Mouse (Mus musculus) MEL (cell line): ENCODE data around the gene Tmem198. TPM values are rescaled to one million over a fixed set of nuclear protein-coding genes. Genes with fewer than 3 reads are reported as not detected.

ENCODE experiments used
- DNase-seq: peaks from one replicate; pipeline ENCODE4 v3.0.0; 2011; ENCODE audit warnings: low read depth, low spot score
- H3K27ac ChIP-seq: 2 replicates; pipeline ENCODE4 v1.5.1; 2012; ENCODE audit warnings: low read depth, mild to moderate bottlenecking, control low read depth, low read length, moderate library complexity; ENCODE audit not compliant: control insufficient read depth
- H3K27me3 ChIP-seq, 2 experiments: fragments of 150-350 bp in 1 of 2; sonication (generic) in 1 of 2; 2 replicates each; pipeline ENCODE4 v1.6.1; 2012; ENCODE audit warnings: low read length in 2 of 2, mild to moderate bottlenecking in 2 of 2, improper control_type of control experiment in 1 of 2, moderate library complexity in 1 of 2; ENCODE audit not compliant: insufficient read depth in 2 of 2, control insufficient read depth in 1 of 2
- H3K36me3 ChIP-seq, 2 experiments: 2 replicates each; pipeline ENCODE4 v1.6.1; 2012 to 2014; ENCODE audit warnings: low read length in 2 of 2, improper control_type of control experiment in 1 of 2, inconsistent platforms in 1 of 2, mild to moderate bottlenecking in 1 of 2; ENCODE audit not compliant: insufficient read depth in 2 of 2, control insufficient read depth in 1 of 2
- H3K4me1 ChIP-seq, 2 experiments: fragments of 150-350 bp in 1 of 2; sonication (generic) in 1 of 2; 2 replicates each; pipeline ENCODE4 v1.6.1; 2012; ENCODE audit warnings: low read length in 2 of 2, improper control_type of control experiment in 1 of 2, mild to moderate bottlenecking in 1 of 2; ENCODE audit not compliant: insufficient read depth in 2 of 2, control insufficient read depth in 1 of 2
- H3K4me3 ChIP-seq, 2 experiments: fragments of 150-350 bp in 1 of 2; sonication (generic) in 1 of 2; 2 replicates each; pipeline ENCODE4 v1.5.1; 2012; ENCODE audit warnings: low read depth in 2 of 2, low read length in 2 of 2, mild to moderate bottlenecking in 2 of 2, moderate library complexity in 2 of 2, control low read depth in 1 of 2, improper control_type of control experiment in 1 of 2; ENCODE audit not compliant: control insufficient read depth in 1 of 2, insufficient read depth in 1 of 2
- H3K79me2 ChIP-seq: 2 replicates; pipeline ENCODE4 v1.6.1; 2012; ENCODE audit warnings: mild to moderate bottlenecking, low read length, moderate library complexity; ENCODE audit not compliant: control insufficient read depth, poor library complexity, insufficient read depth
- H3K9ac ChIP-seq: 2 replicates; pipeline ENCODE4 v1.6.1; 2012; ENCODE audit warnings: low read depth, mild to moderate bottlenecking, control low read depth, low read length, moderate library complexity; ENCODE audit not compliant: control insufficient read depth, poor library complexity, severe bottlenecking
- H3K9me3 ChIP-seq: fragments of 150-350 bp; sonication (generic); replicated peaks from 2 replicates; pipeline ENCODE4 v1.6.1; 2012; ENCODE audit warnings: mild to moderate bottlenecking, low read length, improper control_type of control experiment, moderate library complexity; ENCODE audit not compliant: insufficient read depth
- BHLHE40 ChIP-seq: IDR thresholded peaks from 2 replicates; pipeline ENCODE4 v1.6.1; 2012; ENCODE audit warnings: low read depth, mild to moderate bottlenecking, inconsistent platforms, low read length, improper control_type of control experiment, borderline replicate concordance
- CHD1 ChIP-seq: IDR thresholded peaks from 2 replicates; pipeline ENCODE4 v1.6.1; 2012; ENCODE audit warnings: low read depth, mild to moderate bottlenecking, inconsistent platforms, low read length, improper control_type of control experiment
- CHD2 ChIP-seq: IDR thresholded peaks from 2 replicates; pipeline ENCODE4 v1.6.1; 2011; ENCODE audit warnings: low read length, improper control_type of control experiment
- ETS1 ChIP-seq: IDR thresholded peaks from 2 replicates; pipeline ENCODE4 v1.6.1; 2012; ENCODE audit warnings: low read depth, mild to moderate bottlenecking, inconsistent platforms, low read length, improper control_type of control experiment, moderate library complexity
- GATA1 ChIP-seq: IDR thresholded peaks from 2 replicates; pipeline ENCODE4 v1.6.1; 2011; ENCODE audit warnings: low read depth, low read length, improper control_type of control experiment
- KAT2A ChIP-seq: conservative IDR thresholded peaks from 2 replicates; pipeline ENCODE4 v1.6.1; 2012; ENCODE audit warnings: low read depth, low read length, improper control_type of control experiment, inconsistent platforms
- MAFK ChIP-seq: IDR thresholded peaks from 2 replicates; pipeline ENCODE4 v1.6.1; 2011; ENCODE audit warnings: low read depth, mild to moderate bottlenecking, low read length, improper control_type of control experiment, borderline replicate concordance
- MAX ChIP-seq: IDR thresholded peaks from 2 replicates; pipeline ENCODE4 v1.6.1; 2011; ENCODE audit warnings: low read length, improper control_type of control experiment
- MEF2A ChIP-seq: IDR thresholded peaks from 2 replicates; pipeline ENCODE4 v1.6.1; 2014; ENCODE audit warnings: low read depth, mild to moderate bottlenecking, inconsistent platforms, low read length, improper control_type of control experiment; ENCODE audit not compliant: poor library complexity, insufficient replicate concordance, severe bottlenecking; ENCODE audit errors: extremely low read depth
- MXI1 ChIP-seq: IDR thresholded peaks from 2 replicates; pipeline ENCODE4 v1.6.1; 2011; ENCODE audit warnings: mild to moderate bottlenecking, low read depth, low read length, improper control_type of control experiment
- MYB ChIP-seq: IDR thresholded peaks from 2 replicates; pipeline ENCODE4 v1.6.1; 2011; ENCODE audit warnings: mild to moderate bottlenecking, low read depth, low read length, improper control_type of control experiment
- NELFE ChIP-seq: IDR thresholded peaks from 2 replicates; pipeline ENCODE4 v1.6.1; 2011; ENCODE audit warnings: low read depth, low read length, improper control_type of control experiment
- NRF1 ChIP-seq: IDR thresholded peaks from 2 replicates; pipeline ENCODE4 v1.6.1; 2014; ENCODE audit warnings: low read depth, mild to moderate bottlenecking, inconsistent platforms, low read length, improper control_type of control experiment, moderate library complexity; ENCODE audit not compliant: poor library complexity, insufficient read depth, severe bottlenecking
- POLR2A ChIP-seq, 2 experiments: IDR thresholded peaks; 2 replicates each; pipeline ENCODE4 v1.6.1; 2011 to 2012; ENCODE audit warnings: low read length in 2 of 2, mild to moderate bottlenecking in 2 of 2, control low read depth in 1 of 2, improper control_type of control experiment in 1 of 2, low read depth in 1 of 2, moderate library complexity in 1 of 2; ENCODE audit not compliant: control insufficient read depth in 1 of 2, insufficient read depth in 1 of 2, poor library complexity in 1 of 2
- POLR2AphosphoS2 ChIP-seq: IDR thresholded peaks from 2 replicates; pipeline ENCODE4 v1.6.1; 2011; ENCODE audit warnings: low read length, improper control_type of control experiment
- POLR2AphosphoS5 ChIP-seq: IDR thresholded peaks from 2 replicates; pipeline ENCODE4 v1.6.1; 2012; ENCODE audit warnings: low read depth, borderline replicate concordance, mild to moderate bottlenecking, inconsistent platforms, low read length, moderate library complexity, mixed read lengths
- RAD21 ChIP-seq: IDR thresholded peaks from 2 replicates; pipeline ENCODE4 v1.6.1; 2011; ENCODE audit warnings: mild to moderate bottlenecking, low read depth, low read length, improper control_type of control experiment
- RCOR1 ChIP-seq: IDR thresholded peaks from 2 replicates; pipeline ENCODE4 v1.6.1; 2012; ENCODE audit warnings: low read depth, mild to moderate bottlenecking, inconsistent platforms, low read length, improper control_type of control experiment
- SMC3 ChIP-seq: IDR thresholded peaks from 2 replicates; pipeline ENCODE4 v1.6.1; 2011; ENCODE audit warnings: low read depth, low read length, improper control_type of control experiment
- TAL1 ChIP-seq: IDR thresholded peaks from 2 replicates; pipeline ENCODE4 v1.6.1; 2012; ENCODE audit warnings: mild to moderate bottlenecking, inconsistent platforms, low read length, moderate library complexity, mixed read lengths
- TBP ChIP-seq: IDR thresholded peaks from 2 replicates; pipeline ENCODE4 v1.8.0; 2011; ENCODE audit warnings: low read depth, low read length, improper control_type of control experiment
- UBTF ChIP-seq: IDR thresholded peaks from 2 replicates; pipeline ENCODE4 v1.6.1; 2012; ENCODE audit warnings: low read depth, mild to moderate bottlenecking, inconsistent platforms, low read length, improper control_type of control experiment, moderate library complexity, borderline replicate concordance; ENCODE audit not compliant: insufficient read depth
- USF2 ChIP-seq, 2 experiments: IDR thresholded peaks; 2 replicates each; pipeline ENCODE4 v1.6.1; 2011 to 2012; ENCODE audit warnings: improper control_type of control experiment in 2 of 2, low read length in 2 of 2, borderline replicate concordance in 1 of 2, inconsistent platforms in 1 of 2, low read depth in 1 of 2, mild to moderate bottlenecking in 1 of 2; ENCODE audit not compliant: insufficient read depth in 1 of 2
- ZC3H11A ChIP-seq: IDR thresholded peaks from 2 replicates; pipeline ENCODE4 v1.6.1; 2012; ENCODE audit warnings: low read depth, mild to moderate bottlenecking, inconsistent platforms, low read length, improper control_type of control experiment
- ZKSCAN1 ChIP-seq: IDR thresholded peaks from 2 replicates; pipeline ENCODE4 v1.6.1; 2012; ENCODE audit warnings: low read depth, mild to moderate bottlenecking, inconsistent platforms, low read length, improper control_type of control experiment, moderate library complexity
- ZMIZ1 ChIP-seq: IDR thresholded peaks from 2 replicates; pipeline ENCODE4 v1.6.1; 2012; ENCODE audit warnings: low read depth, mild to moderate bottlenecking, inconsistent platforms, low read length, improper control_type of control experiment, moderate library complexity
- polyA plus RNA-seq, 2 experiments: library from polyadenylated mRNA; stranded (reverse) in 1 of 2; unstranded in 1 of 2; fragments of >175 nt in 1 of 2; fragments of >200 nt in 1 of 2; gene quantifications; 2 replicates each; pipeline versions ENCODE4 v1.2.1 to v1.2.4; 2012; ENCODE audit warnings: low replicate concordance in 2 of 2, low read depth in 1 of 2; ENCODE audit not compliant: insufficient read length in 2 of 2, insufficient read depth in 1 of 2, missing spikeins in 1 of 2
- total RNA-seq: library from RNA; depleted of rRNA; stranded (reverse); fragments of 300-350 nt; gene quantifications from 2 replicates; pipeline ENCODE4 v1.2.3, GENCODE M21; 2012

The Tmem198 gene
- total and polyA plus RNA-seq, 3 experiments: 0.65 to 1.4 TPM; not detected in 1

GRCm38 (mm10) chr1:75501905-75502304, 22.6 kb downstream of the Tmem198 start:
- no peak for DNase-seq
- H3K9me3 ChIP-seq: no peaks in the 10 kb centered on the region
- H3K36me3 ChIP-seq: no peaks in the 10 kb centered on the region
- TF ChIP-seq POLR2A (IDR thresholded peaks at IDR 0.05; ENCODE audit: control insufficient read depth in 1 of 2, insufficient read depth in 1 of 2, low read depth in 1 of 2, low read length in 2 of 2, poor library complexity in 1 of 2): no peak
- TF ChIP-seq MXI1: no peak
- TF ChIP-seq UBTF: no peak
- no peak for TF ChIP-seq SMC3
- TF ChIP-seq RAD21: no peak
- no peak for TF ChIP-seq NRF1
- TF ChIP-seq KAT2A: no peak
- no peak for TF ChIP-seq MAX
- TF ChIP-seq MYB: no peak
- TF ChIP-seq CHD2: no peak
- no peak for TF ChIP-seq ZMIZ1
- TF ChIP-seq POLR2AphosphoS5: no peak
- no peak for TF ChIP-seq USF2 (IDR thresholded peaks at IDR 0.05; ENCODE audit: borderline replicate concordance in 1 of 2, insufficient read depth in 1 of 2, low read depth in 1 of 2, low read length in 2 of 2)
- no peak for TF ChIP-seq RCOR1
- H3K27me3 ChIP-seq: no peaks in the 10 kb centered on the region
- no peaks in the 10 kb centered on the region for H3K4me1 ChIP-seq
- no peaks in the 10 kb centered on the region for H3K79me2 ChIP-seq
- H3K4me3 ChIP-seq: no peak overlapping the region
- H3K9ac ChIP-seq: no peak overlapping the region
- no peak overlapping the region for H3K27ac ChIP-seq

DNA sequence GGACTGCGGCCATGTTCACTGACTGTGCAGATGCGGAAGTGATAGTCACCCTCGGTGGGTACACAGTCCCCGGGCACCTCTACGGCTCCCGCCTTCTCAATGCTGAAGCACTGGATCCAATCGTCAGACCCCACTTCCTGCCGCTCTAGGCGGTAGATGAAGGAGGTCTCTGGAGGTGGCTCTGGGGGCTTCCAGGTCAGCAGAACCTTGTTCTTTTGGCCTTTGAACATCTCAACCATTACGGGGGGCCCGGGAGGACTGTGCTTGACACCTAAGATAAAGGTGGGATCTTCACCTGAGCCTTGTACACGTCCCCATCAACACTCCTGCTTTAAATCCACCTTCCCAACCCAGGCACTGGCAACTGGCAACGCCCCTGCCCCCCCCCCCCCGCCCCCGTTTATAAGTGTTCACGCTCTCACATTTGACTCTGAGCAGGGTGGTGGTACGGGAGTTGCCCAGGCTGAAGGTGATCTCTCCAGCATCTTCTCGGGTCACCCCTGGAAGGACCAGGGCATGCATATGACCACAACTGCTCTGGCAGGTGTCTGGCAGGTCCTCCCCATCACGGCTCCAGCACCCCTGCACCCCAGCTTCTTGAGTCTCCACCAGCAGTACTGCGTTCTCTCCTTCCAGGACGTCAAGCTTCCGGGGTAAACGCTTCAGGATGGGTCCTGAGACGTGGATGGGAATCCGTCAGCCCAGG, 23.8 kb downstream of the Tmem198 start:
- no peak overlapping the region for H3K9ac ChIP-seq

More for the DNA sequence above, 23.8 kb downstream of the Tmem198 start:
- no peak overlapping the region for H3K4me3 ChIP-seq
- no peaks in the 10 kb centered on the region for H3K36me3 ChIP-seq
- no peaks in the 10 kb centered on the region for H3K27me3 ChIP-seq
- H3K79me2 ChIP-seq: no peaks in the 10 kb centered on the region
- no peak for TF ChIP-seq ZC3H11A
- TF ChIP-seq GATA1: no peak
- no peak for TF ChIP-seq TAL1
- TF ChIP-seq MAFK: no peak
- TF ChIP-seq CHD1: no peak
- no peak for TF ChIP-seq BHLHE40
- no peak for TF ChIP-seq UBTF
- TF ChIP-seq NRF1: no peak
- TF ChIP-seq POLR2A (IDR thresholded peaks at IDR 0.05; ENCODE audit: control insufficient read depth in 1 of 2, insufficient read depth in 1 of 2, low read depth in 1 of 2, low read length in 2 of 2, poor library complexity in 1 of 2): no peak
- TF ChIP-seq ZKSCAN1: no peak
- no peak for TF ChIP-seq ETS1
- no peak for TF ChIP-seq MEF2A
- no peak for TF ChIP-seq NELFE
- no peak for TF ChIP-seq MYB
- no peak for TF ChIP-seq TBP
- no peak for TF ChIP-seq RCOR1
- no peak for TF ChIP-seq SMC3
- TF ChIP-seq POLR2AphosphoS2: no peak
- no peaks in the 10 kb centered on the region for H3K9me3 ChIP-seq
- no peaks in the 10 kb centered on the region for H3K4me1 ChIP-seq
- no peak overlapping the region for H3K27ac ChIP-seq
- no peak for DNase-seq
